Mouse (Mus musculus) erythroblast, embryonic 14.5 days (primary cell): ENCODE measurements around the gene Vmn2r89.
"Not testable (repeated sequence)": the region's sequence is repeated elsewhere in the genome, so short reads cannot be mapped to it uniquely, and the experiment has no call there.

ENCODE experiments used
- GATA1 ChIP-seq: IDR thresholded peaks from 2 replicates; pipeline ENCODE4 v1.6.1; 2012; ENCODE audit warnings: low read length, inconsistent platforms, mixed read lengths
- TAL1 ChIP-seq: IDR thresholded peaks from 3 replicates; pipeline ENCODE4 v1.6.1; 2012; ENCODE audit warnings: low read length, inconsistent platforms, mixed read lengths

DNA sequence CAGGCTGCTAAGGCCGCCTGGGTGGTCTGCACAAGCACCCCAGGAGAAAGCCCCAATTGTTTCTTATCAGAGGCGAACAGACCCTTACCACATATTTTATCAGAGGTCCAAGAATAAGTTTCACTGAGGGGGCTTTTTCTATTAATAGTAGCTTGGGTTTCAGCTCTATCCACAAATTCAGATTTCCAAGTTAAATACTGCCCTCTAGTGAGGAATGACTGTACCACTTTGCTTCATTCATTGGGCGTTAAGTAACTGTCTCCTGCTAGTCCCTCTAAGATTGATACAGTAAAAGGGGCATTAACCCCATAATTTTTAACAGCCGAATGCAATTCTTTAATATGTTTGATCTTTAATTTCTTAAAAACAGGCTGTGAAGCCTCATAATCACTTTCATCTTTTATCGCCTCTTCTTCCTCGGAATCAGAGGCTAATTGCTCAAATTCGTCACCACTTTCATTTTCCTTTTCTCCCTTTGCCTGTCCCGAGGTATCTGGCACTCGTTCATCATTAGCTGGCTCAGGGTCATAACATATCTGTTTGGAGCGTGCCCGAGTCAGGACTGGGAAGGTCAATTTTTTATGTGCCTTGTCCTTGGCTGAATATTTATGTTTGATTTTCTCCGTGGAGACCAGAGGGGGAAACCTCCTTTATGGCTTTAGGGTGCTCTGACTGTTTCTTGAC lies 29.8 kb downstream of the Vmn2r89 start:
- TF ChIP-seq TAL1, GATA1: not testable (repeated sequence)
